ENCODE assay signal across 21 mouse cellular contexts in the genomic region with DNA sequence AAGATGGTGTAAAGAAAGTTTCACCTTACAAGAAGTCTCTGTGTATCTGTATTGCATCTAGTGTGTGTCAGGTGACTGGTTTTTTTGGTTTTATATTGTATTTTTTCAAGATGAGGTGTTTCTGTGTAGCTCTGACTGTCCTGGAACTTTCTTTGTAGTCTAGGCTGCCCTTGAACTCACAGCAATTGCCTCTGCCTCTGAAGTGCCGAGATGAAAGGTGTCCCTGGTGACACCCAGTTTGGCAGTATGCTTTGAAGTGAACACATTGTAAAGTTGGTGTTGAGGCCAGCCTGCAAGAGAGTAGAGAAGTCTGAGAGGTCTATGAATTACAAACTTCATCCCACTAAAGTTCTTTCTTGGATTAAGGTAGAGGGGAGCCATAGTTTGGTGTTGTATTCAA.
"Had no signal": no experiment of that assay in that cellular context is flagged by ENCODE, and none has a peak within 500 bp of the region (broad histone marks: within the 10 kb centered on the region; RNA-seq: fewer than 3 reads in every experiment).

No protein-coding gene starts in this region.

- H3K9ac ChIP-seq: kidney, embryonic 15.5 days; limb, embryonic 12.5 days; limb, embryonic 15.5 days; liver, embryonic 14.5 days; liver, postnatal 0 days; lung, embryonic 14.5 days; midbrain, embryonic 13.5 days; stomach, embryonic 15.5 days had no signal

- H3K4me1 ChIP-seq: limb, embryonic 12.5 days; limb, embryonic 15.5 days had no signal

- H3K9me3 ChIP-seq: limb, embryonic 15.5 days; midbrain, embryonic 13.5 days had no signal

- H3K4me3 ChIP-seq: kidney, embryonic 15.5 days; left cerebral cortex, adult 2 months; limb, embryonic 12.5 days; limb, embryonic 15.5 days; megakaryocyte, embryonic 14.5 days; midbrain, embryonic 10.5 days; midbrain, embryonic 13.5 days; myocyte; stomach, embryonic 15.5 days had no signal

- H3K27me3 ChIP-seq: kidney, embryonic 15.5 days; limb, embryonic 12.5 days; limb, embryonic 15.5 days; megakaryocyte, embryonic 14.5 days; midbrain, embryonic 13.5 days; stomach, embryonic 15.5 days had no signal

- DNase-seq: kidney, adult 8-10 months; kidney, postnatal 10 days; kidney, postnatal 36 days; layer of hippocampus, postnatal 36 days; left cerebral cortex, postnatal 4 days; liver, postnatal 0 days; lung, embryonic 14.5 days; right cerebral cortex, adult 18-20 months; right cerebral cortex, postnatal 14 days; right cerebral cortex, postnatal 4 days; thymus, postnatal 25 days had no signal

- H3K27ac ChIP-seq: kidney, embryonic 15.5 days; left cerebral cortex, adult 2 months; limb, embryonic 12.5 days; limb, embryonic 15.5 days; liver, embryonic 14.5 days; midbrain, embryonic 10.5 days; midbrain, embryonic 13.5 days; stomach, embryonic 15.5 days had no signal
